Mouse (Mus musculus) hindbrain, embryonic 16.5 days (tissue): Measurements from ENCODE around the gene Alg11. TPM values are rescaled to one million over a fixed set of nuclear protein-coding genes. Genes with fewer than 3 reads are reported as not detected.

Source experiments
- ATAC-seq: fragments of 200-750 bp; cut with Nextera tagmentation; 2 replicates; pipeline ENCODE4 v1.8.0; 2017; ENCODE audit warnings: moderate TSS enrichment, moderate library complexity
- H3K27ac ChIP-seq: fragments of 300-500 bp; sonication (generic); 2 replicates; pipeline ENCODE4 v1.5.1; 2014; ENCODE audit warnings: low read depth, mild to moderate bottlenecking, control low read depth, low read length, moderate library complexity
- H3K27me3 ChIP-seq: fragments of 300-500 bp; sonication (generic); replicated peaks from 2 replicates; pipeline ENCODE4 v1.6.1; 2014; ENCODE audit warnings: low read length; ENCODE audit not compliant: control insufficient read depth, insufficient read depth
- H3K36me3 ChIP-seq: fragments of 300-500 bp; sonication (generic); 2 replicates; pipeline ENCODE4 v1.6.1; 2014; ENCODE audit warnings: mild to moderate bottlenecking, low read length, moderate library complexity, mixed read lengths; ENCODE audit not compliant: control insufficient read depth, insufficient read depth
- H3K4me1 ChIP-seq: fragments of 300-500 bp; sonication (generic); 2 replicates; pipeline ENCODE4 v1.6.1; 2014; ENCODE audit warnings: low read depth, low read length; ENCODE audit not compliant: control insufficient read depth, insufficient read depth
- H3K4me2 ChIP-seq: fragments of 300-500 bp; sonication (generic); 2 replicates; pipeline ENCODE4 v1.6.1; 2014; ENCODE audit warnings: mild to moderate bottlenecking, low read length, control low read depth, moderate library complexity
- H3K4me3 ChIP-seq: fragments of 300-500 bp; sonication (generic); 2 replicates; pipeline ENCODE4 v1.5.1; 2014; ENCODE audit warnings: mild to moderate bottlenecking, low read length, control low read depth, moderate library complexity
- H3K9ac ChIP-seq: fragments of 300-500 bp; sonication (generic); 2 replicates; pipeline ENCODE4 v1.6.1; 2014; ENCODE audit warnings: low read depth, mild to moderate bottlenecking, control low read depth, low read length, moderate library complexity
- H3K9me3 ChIP-seq: fragments of 300-500 bp; sonication (generic); 2 replicates; pipeline ENCODE4 v1.6.1; 2014; ENCODE audit warnings: mild to moderate bottlenecking, low read length, moderate library complexity; ENCODE audit not compliant: control insufficient read depth
- WGBS: fragments of 180-500 bp; shearing (Covaris S2); extraction: QIAGEN DNeasy Blood & Tissue Kit; methylation state at CpG from one replicate; pipeline ENCODE4 v1.1.7; 2014; 5-methylcytosine and 5-hydroxymethylcytosine counted together
- polyA plus RNA-seq: library from polyadenylated mRNA; unstranded; fragments of >200 nt; fragmentation: Nextera tagmentation; extraction: Ambion mirVana; gene quantifications from 2 replicates; pipeline ENCODE4 v1.2.1, GENCODE M21; 2015

Alg11 gene
- polyA plus RNA-seq, 1 experiment from 2014 or later, result 40.9 TPM

DNA sequence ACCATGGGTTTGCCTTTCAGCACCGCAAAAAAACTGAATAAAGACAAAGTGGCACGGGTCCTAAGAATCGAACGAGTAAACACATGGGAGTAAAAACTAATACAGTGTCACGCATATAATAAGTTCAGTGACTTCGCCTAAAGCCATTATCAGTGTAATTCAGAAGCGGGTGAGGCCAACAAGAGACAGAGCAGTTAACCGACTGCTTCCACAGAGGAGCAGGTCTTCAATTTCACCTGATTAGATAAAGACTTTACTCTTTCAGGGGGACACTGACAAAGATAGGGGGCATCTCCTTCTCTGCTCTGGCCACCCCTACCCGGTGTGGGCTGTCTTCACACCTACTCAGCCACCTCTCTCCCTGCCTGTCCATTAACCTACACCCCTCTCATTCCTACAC lies 2.2 kb upstream of the Alg11 start:
- Histone ChIP-seq H3K9me3 (no peaks in the 10 kb centered on the region), H3K4me1 (peaks cover 7% of the 10 kb centered on the region), H3K4me3 (no peak overlapping the region), H3K27ac (no peak overlapping the region), H3K9ac (no peak overlapping the region), H3K4me2 (no peak overlapping the region), H3K36me3 (no peaks in the 10 kb centered on the region), H3K27me3 (no peaks in the 10 kb centered on the region)
- ATAC-seq, result no peak
- 80% methylated on average over 9 of the region's 9 CpGs for WGBS

DNA sequence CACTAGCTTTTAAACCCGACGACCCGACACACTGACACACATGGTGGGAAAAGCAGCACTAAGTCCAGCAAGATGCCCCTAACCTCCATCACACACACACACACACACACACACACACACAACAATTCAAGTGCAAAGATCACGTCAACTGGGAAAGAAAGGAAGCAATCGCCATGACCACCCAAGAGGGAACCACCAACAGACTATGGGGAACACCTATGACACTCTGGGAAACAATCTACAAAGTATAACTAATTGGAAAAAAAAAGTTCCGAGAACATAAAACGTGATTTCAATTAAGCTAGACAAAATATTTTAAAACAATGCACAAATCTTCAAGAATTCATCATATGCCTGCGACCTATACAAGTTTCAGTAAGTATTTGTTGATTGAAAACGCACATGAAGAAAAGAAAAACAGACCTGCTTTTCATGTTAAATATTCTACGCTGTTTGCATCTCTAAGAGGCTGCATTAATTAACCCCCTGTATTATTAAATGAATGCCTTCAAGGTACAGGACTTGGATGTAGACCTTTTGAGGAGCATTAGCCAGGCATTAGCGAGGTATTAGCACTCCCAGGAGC lies 1.3 kb upstream of the Alg11 start:
- H3K27ac ChIP-seq, result no peak overlapping the region
- H3K9ac ChIP-seq, result peak overlapping the region; percentile 67; the same call in 1 of the 2 replicates
- 35% methylated on average over 11 of the region's 11 CpGs for WGBS
- peaks cover 7% of the 10 kb centered on the region for H3K4me1 ChIP-seq
- H3K4me3 ChIP-seq, result peak overlapping the region; percentile 66
- no peaks in the 10 kb centered on the region for H3K27me3 ChIP-seq
- peak overlapping the region; percentile 91 for H3K4me2 ChIP-seq
- H3K36me3 ChIP-seq, result no peaks in the 10 kb centered on the region
- no peak for ATAC-seq
- H3K9me3 ChIP-seq, result no peaks in the 10 kb centered on the region

GRCm38 (mm10) chr8:22059821-22060445 lies 588 bp upstream of the Alg11 start, which contains the start of gene Atp7b:
TSS of gene Atp7b (minus strand) at chr8:22060305.
- H3K4me2 ChIP-seq, result peak within 1 kb of the TSS; percentile 91
- H3K27me3 ChIP-seq, result no peaks in the 10 kb centered on the region
- ATAC-seq, result peak; percentile 92
- peak within 1 kb of the TSS; percentile 66 for H3K4me3 ChIP-seq
- under 1% methylated on average over 42 of the region's 46 CpGs for WGBS
- H3K27ac ChIP-seq, result peak within 1 kb of the TSS; percentile 25; the same call in 1 of the 2 replicates
- peak within 1 kb of the TSS; percentile 67 for H3K9ac ChIP-seq
- no peaks in the 10 kb centered on the region for H3K9me3 ChIP-seq
- H3K36me3 ChIP-seq, result peaks cover under 1% of the 10 kb centered on the region
- H3K4me1 ChIP-seq, result peaks cover 7% of the 10 kb centered on the region

GRCm38 (mm10) chr8:22061126-22061525 lies 605 bp downstream of the Alg11 start:
- H3K4me2 ChIP-seq, result peak overlapping the region; percentile 91
- no peak overlapping the region for H3K27ac ChIP-seq
- H3K9ac ChIP-seq, result peak overlapping the region; percentile 62; the same call in 1 of the 2 replicates
- H3K27me3 ChIP-seq, result no peaks in the 10 kb centered on the region
- no peaks in the 10 kb centered on the region for H3K9me3 ChIP-seq
- 2% methylated on average over 3 of the region's 3 CpGs for WGBS
- H3K4me3 ChIP-seq, result peak overlapping the region; percentile 66
- peaks cover 12% of the 10 kb centered on the region for H3K36me3 ChIP-seq
- no peak for ATAC-seq
- peaks cover 7% of the 10 kb centered on the region for H3K4me1 ChIP-seq

DNA sequence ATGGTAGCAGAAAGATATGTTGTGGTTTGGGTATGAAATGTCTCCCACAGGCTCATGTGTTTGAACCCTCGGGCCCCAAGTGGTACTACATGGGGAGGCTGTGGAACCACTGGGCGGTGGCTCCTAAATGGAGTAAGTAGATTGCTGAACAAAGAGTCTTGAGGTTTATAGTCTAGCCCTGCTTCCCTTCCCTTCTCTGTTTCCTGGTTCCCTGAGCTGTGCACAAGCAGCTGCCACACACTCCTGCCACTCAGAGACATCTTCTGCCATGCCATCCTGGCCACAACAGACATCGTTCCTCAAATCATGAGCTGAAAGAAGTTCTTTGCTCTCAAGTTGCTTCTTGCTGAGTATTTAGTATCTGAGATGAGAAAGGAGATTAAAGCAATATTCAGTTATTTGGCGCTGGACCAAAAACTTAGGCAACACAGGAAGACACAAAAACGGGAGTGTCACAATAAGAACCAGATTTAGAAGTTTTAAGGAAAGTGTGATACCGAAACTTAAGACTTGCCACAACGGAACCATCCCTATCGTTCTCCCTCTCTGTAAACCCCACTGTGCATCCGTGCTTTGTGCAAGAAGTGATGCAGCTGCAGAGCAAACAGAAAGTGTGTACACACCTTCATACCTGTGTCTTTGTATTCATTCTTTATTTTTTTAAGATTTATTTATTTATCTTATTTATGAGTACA lies 18.9 kb downstream of the Alg11 start:
- H3K4me2 ChIP-seq, result no peak overlapping the region
- no peak overlapping the region for H3K27ac ChIP-seq
- no peaks in the 10 kb centered on the region for H3K36me3 ChIP-seq
- 88% methylated on average over 9 of the region's 9 CpGs for WGBS
- no peaks in the 10 kb centered on the region for H3K9me3 ChIP-seq
- H3K9ac ChIP-seq, result no peak overlapping the region
- H3K4me3 ChIP-seq, result no peak overlapping the region
- ATAC-seq, result no peak
- H3K4me1 ChIP-seq, result no peaks in the 10 kb centered on the region
- H3K27me3 ChIP-seq, result no peaks in the 10 kb centered on the region

DNA sequence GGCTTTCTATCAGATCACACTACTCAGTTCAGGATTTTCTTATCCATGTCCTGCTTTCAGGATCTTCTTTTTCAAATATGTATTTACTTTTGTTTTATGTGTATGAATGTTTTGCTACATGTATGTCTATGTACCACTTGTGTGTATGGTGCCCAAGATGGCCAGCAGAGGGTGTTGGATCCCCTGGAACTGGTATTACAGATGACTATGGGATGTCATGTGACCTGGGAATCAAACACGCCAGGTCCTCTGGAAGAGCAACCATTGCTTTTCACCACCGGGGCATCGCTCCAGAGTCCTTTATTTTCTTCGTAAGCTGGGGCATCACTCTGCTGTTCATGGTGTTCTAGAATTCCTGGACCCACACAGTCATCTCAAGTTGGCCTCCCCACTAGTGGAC lies 28.7 kb downstream of the Alg11 start:
- Histone ChIP-seq H3K4me1 (no peaks in the 10 kb centered on the region), H3K27me3 (no peaks in the 10 kb centered on the region), H3K9ac (no peak overlapping the region), H3K36me3 (no peaks in the 10 kb centered on the region), H3K27ac (no peak overlapping the region), H3K9me3 (no peaks in the 10 kb centered on the region), H3K4me2 (no peak overlapping the region), H3K4me3 (no peak overlapping the region)
- ATAC-seq, result no peak
- WGBS, result 95% methylated on average over 4 of the region's 4 CpGs

GRCm38 (mm10) chr8:22091568-22091967 lies 31.0 kb downstream of the Alg11 start:
- H3K9ac ChIP-seq, result no peak overlapping the region

GRCm38 (mm10) chr8:22107020-22107419 lies 46.5 kb downstream of the Alg11 start:
- H3K4me1 ChIP-seq, result no peaks in the 10 kb centered on the region
- WGBS, result 70% methylated on average over 4 of the region's 4 CpGs
- no peaks in the 10 kb centered on the region for H3K9me3 ChIP-seq
- no peak overlapping the region for H3K9ac ChIP-seq
- no peak for ATAC-seq
- H3K4me2 ChIP-seq, result no peak overlapping the region
- no peaks in the 10 kb centered on the region for H3K27me3 ChIP-seq
- no peak overlapping the region for H3K27ac ChIP-seq
- no peak overlapping the region for H3K4me3 ChIP-seq
- no peaks in the 10 kb centered on the region for H3K36me3 ChIP-seq

More at GRCm38 (mm10) chr8:22091568-22091967, 31.0 kb downstream of the Alg11 start:
- Histone ChIP-seq H3K27me3 (no peaks in the 10 kb centered on the region), H3K27ac (no peak overlapping the region), H3K4me2 (no peak overlapping the region), H3K9me3 (no peaks in the 10 kb centered on the region), H3K36me3 (no peaks in the 10 kb centered on the region), H3K4me3 (no peak overlapping the region), H3K4me1 (no peaks in the 10 kb centered on the region)
- ATAC-seq, result no peak
- WGBS, result 52% methylated on average over 8 of the region's 8 CpGs
